Mouse (Mus musculus): Measurements from ENCODE around the gene Mmp14. TPM values are rescaled to one million over a fixed set of nuclear protein-coding genes. Genes with fewer than 3 reads are reported as not detected.

Gene Mmp14
- polyA plus RNA-seq (2017; shearing (Covaris generic)) = 10 to 100 TPM in 1 of 2 experiments, 1 to 10 TPM in 1; 4.6 to 23.8 TPM

DNA sequence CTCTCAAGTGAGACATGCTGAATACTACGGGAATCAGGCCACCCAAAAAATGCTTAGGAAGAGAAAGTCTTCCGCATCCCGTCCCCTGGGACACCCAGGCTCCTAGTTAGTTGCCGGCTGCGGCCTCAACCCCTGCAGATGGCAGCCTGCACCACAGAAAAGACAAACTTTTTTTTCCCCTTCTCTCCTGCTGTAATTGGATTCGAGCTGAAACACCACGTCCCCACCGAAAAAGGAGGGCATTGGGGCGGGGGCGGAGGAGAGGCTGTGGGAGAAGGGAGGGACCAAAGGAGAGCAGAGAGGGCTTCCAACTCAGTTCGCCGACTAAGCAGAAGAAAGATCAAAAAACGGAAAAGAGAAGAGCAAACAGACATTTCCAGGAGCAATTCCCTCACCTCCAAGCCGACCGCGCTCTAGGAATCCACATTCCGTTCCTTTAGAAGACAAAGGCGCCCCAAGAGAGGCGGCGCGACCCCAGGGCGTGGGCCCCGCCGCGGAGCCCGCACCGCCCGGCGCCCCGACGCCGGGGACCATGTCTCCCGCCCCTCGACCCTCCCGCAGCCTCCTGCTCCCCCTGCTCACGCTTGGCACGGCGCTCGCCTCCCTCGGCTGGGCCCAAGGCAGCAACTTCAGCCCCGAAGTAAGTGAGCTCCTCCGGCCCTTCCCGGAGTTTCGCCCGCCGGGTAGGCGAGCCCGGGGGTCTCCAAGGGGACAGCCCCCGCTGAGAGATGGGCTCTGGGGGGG, at the start of gene Mmp14:
TSS of gene Mmp14 (plus strand) at position 279 of the 744 bp plus-strand sequence.

GRCm38 (mm10) chr14:54417623-54418081, 13.8 kb upstream of the Mmp14 start, which contains the start of gene Slc7a7:
Gene Slc7a7 (minus strand): TSS chr14:54417780.

GRCm38 (mm10) chr14:54426689-54427398, 4.6 kb upstream of the Mmp14 start, which contains the start of gene Mrpl52:
Gene Mrpl52 (plus strand): TSS chr14:54426909.

GRCm38 (mm10) chr14:54463959-54464292, 32.5 kb downstream of the Mmp14 start, which contains the start of gene Lrp10:
Gene Lrp10 (plus strand): TSS chr14:54464137.

DNA sequence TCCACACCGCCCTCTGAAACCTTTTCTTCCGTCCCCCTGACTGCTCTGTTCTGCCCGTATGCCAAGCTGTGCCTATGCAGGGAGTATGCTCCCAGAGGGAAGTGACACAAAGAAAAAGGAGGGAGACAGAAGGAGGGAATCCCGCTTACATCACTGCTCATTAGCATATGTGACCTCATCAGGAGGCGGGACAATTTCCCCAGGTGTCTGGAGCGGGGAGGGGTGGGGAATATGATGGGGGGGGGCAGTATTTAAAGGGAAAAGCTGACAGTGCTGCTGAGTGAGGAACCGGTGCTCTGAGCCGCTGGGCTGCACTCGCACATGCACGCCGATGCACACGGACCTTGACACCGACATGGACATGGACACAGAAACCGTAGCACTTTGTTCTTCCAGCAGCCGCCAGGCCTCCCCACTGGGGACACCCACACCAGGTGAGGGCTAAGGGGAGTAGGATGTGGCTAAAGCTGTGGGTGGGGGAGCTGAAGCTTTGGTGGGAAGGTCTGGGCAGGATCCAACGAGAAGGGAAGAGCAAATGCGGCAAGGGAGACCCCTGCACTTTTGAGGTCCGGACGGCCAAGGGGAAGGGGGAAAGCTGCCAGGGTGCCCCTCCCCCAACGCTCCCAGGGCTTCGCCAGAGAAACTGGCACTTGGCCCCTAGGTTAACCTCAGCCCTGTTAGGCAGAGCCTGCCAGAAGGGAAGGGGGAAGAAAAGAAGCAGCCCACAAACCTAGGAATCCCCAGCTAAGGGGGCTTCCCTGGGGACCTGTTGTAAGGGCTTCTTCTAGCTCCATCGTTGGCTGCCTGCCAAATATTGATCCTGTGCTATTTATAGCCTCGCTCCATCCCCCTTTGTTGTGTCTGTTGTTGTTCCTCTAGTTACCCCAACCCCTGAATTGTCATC, 44.8 kb downstream of the Mmp14 start, which contains the start of gene Rem2:
TSS of gene Rem2 (plus strand) at position 160 of the 904 bp plus-strand sequence.

Other genes with a start within 250 kb of the Mmp14 start
- gene Dad1, start 177.5 kb upstream of the Mmp14 start, polyA plus RNA-seq (2017; shearing (Covaris generic)) = 100 to 1,000 TPM; 407 to 503 TPM
- 10 to 100 TPM; 16.3 to 18.4 TPM for gene Abhd4, start 177.4 kb upstream of the Mmp14 start, polyA plus RNA-seq (2017; shearing (Covaris generic))
- under 1 TPM in 1 of 2 experiments, not detected in 1; 0.25 TPM for gene Olfr49, start 146.7 kb upstream of the Mmp14 start, polyA plus RNA-seq (2017; shearing (Covaris generic))
- gene Oxa1l, start 70.8 kb upstream of the Mmp14 start, polyA plus RNA-seq (2017; shearing (Covaris generic)) = 10 to 100 TPM; 60.7 to 63.0 TPM
- 1 to 10 TPM in 1 of 2 experiments, under 1 TPM in 1; 0.58 to 1.7 TPM for gene Slc7a7, start 13.8 kb upstream of the Mmp14 start, polyA plus RNA-seq (2017; shearing (Covaris generic))
- 100 to 1,000 TPM; 198 to 272 TPM for gene Mrpl52, start 4.7 kb upstream of the Mmp14 start, polyA plus RNA-seq (2017; shearing (Covaris generic))
- gene Lrp10, start 32.5 kb downstream of the Mmp14 start, polyA plus RNA-seq (2017; shearing (Covaris generic)) = 100 to 1,000 TPM; 260 to 472 TPM
- 1 to 10 TPM in 1 of 2 experiments, under 1 TPM in 1; 0.54 to 1.4 TPM for gene Rem2, start 44.5 kb downstream of the Mmp14 start, polyA plus RNA-seq (2017; shearing (Covaris generic))
- 10 to 100 TPM; 34.1 to 45.7 TPM for gene Prmt5, start 85.9 kb downstream of the Mmp14 start, polyA plus RNA-seq (2017; shearing (Covaris generic))
- 10 to 100 TPM; 37.6 to 42.8 TPM for gene Haus4, start 123.0 kb downstream of the Mmp14 start, polyA plus RNA-seq (2017; shearing (Covaris generic))
- under 1 TPM; 0.17 to 0.18 TPM for gene Ajuba, start 145.9 kb downstream of the Mmp14 start, polyA plus RNA-seq (2017; shearing (Covaris generic))
- gene 4931414P19Rik, start 174.4 kb downstream of the Mmp14 start, polyA plus RNA-seq (2017; shearing (Covaris generic)) = 1 to 10 TPM; 1.3 to 3.3 TPM
- 100 to 1,000 TPM; 242 to 247 TPM for gene Psmb5, start 186.4 kb downstream of the Mmp14 start, polyA plus RNA-seq (2017; shearing (Covaris generic))
- under 1 TPM in 1 of 2 experiments, not detected in 1; 0.12 TPM for gene Psmb11, start 189.8 kb downstream of the Mmp14 start, polyA plus RNA-seq (2017; shearing (Covaris generic))
- gene Gm17606, start 209.3 kb downstream of the Mmp14 start, polyA plus RNA-seq (2017; shearing (Covaris generic)) = not detected
- gene Cdh24, start 209.8 kb downstream of the Mmp14 start, polyA plus RNA-seq (2017; shearing (Covaris generic)) = 1 to 10 TPM; 1.4 to 4.0 TPM